Comparison of ENCODE assay signal across 8 mouse cellular contexts in the genomic region with DNA sequence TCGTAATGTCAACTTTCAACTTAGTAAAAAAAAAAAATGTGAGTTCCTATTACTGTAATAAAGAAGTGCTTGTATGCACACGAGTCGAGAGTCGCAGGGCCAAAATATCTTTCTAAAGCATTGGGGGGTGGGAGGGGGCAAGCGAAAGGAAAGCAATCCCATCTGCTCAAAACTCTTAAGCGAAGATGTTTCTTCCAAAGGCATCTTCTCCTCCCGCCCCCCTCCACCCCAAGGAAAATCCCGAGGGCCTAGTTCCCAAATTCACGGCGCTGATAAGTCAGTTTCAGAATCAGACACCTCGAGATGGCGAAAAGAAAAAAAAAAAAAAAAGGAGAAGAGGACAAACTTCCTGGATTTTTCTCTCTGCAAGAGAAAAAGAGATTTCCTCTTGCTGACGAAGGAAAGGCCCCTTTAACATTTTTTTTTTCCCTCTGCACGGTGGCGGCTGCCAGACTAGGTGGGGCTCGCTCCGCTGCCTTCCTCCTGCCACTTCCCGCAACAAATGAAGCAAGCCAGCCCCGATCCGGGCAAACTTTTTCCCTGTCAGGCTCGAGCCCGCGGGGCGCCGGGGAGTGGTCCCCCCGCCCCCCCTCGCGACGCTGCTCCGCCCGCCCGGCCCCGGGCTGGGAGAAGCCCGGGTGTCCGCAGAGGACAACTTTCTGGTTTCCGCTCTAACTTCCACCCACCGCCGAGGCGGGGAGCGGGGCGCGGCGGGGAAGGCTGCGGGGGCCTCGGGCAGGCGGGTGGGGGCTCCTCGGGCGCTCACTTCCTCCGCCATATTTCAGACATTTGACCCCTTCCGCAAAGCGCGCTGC. TPM values are rescaled to one million over a fixed set of nuclear protein-coding genes. Genes with fewer than 3 reads are reported as not detected.
DNase-seq lines count a peak whose midpoint lies in the region; ATAC-seq and TF ChIP-seq lines count a peak whose summit lies in the region.

No protein-coding gene starts in this region.

- H3K27me3 ChIP-seq in embryonic facial prominence, embryonic 12.5 days, result no peaks in the 10 kb centered on the region
- H3K27me3 ChIP-seq in limb, embryonic 14.5 days (ENCODE audit: control insufficient read depth, insufficient read depth, low read length), result no peaks in the 10 kb centered on the region
- no peaks in the 10 kb centered on the region for H3K27me3 ChIP-seq in midbrain, embryonic 15.5 days (replicated peaks)

- H3K4me2 ChIP-seq in embryonic facial prominence, embryonic 12.5 days (replicated peaks), result peak overlapping the region; percentile 48
- peak overlapping the region; percentile 66 for H3K4me2 ChIP-seq in limb, embryonic 14.5 days (replicated peaks; ENCODE audit: low read depth, low read length, severe bottlenecking)
- H3K4me2 ChIP-seq in midbrain, embryonic 15.5 days, result peak overlapping the region; percentile 75

- no peaks in the 10 kb centered on the region for H3K9me3 ChIP-seq in embryonic facial prominence, embryonic 12.5 days
- H3K9me3 ChIP-seq in limb, embryonic 14.5 days (ENCODE audit: control insufficient read depth, low read length), result no peaks in the 10 kb centered on the region
- H3K9me3 ChIP-seq in midbrain, embryonic 15.5 days, result no peaks in the 10 kb centered on the region

- H3K4me3 ChIP-seq in embryonic facial prominence, embryonic 12.5 days, result peak overlapping the region; percentile 85
- peak overlapping the region; percentile 89 for H3K4me3 ChIP-seq in limb, embryonic 14.5 days (replicated peaks; ENCODE audit: low read length)
- H3K4me3 ChIP-seq in midbrain, embryonic 15.5 days, result peak overlapping the region; percentile 99

- peak; percentile 45 for DNase-seq in layer of hippocampus, adult 11-12 months (ENCODE audit: low spot score)
- no peak for DNase-seq in layer of hippocampus, adult 9-10 months (ENCODE audit: low spot score)
- peak; percentile 84 to 88 for DNase-seq in heart, adult 18-20 months
- peak; percentile 74 for DNase-seq in kidney, adult 18-20 months
- peak; percentile 66 for DNase-seq in limb, embryonic 14.5 days (ENCODE audit: low spot score)
- peak; percentile 69 to 70 for DNase-seq in spleen, adult 18-20 months

- peak overlapping the region; percentile 96 for H3K27ac ChIP-seq in embryonic facial prominence, embryonic 12.5 days
- peak overlapping the region; percentile 93 for H3K27ac ChIP-seq in limb, embryonic 14.5 days (replicated peaks; ENCODE audit: low read depth, low read length)
- peak overlapping the region; percentile 98 for H3K27ac ChIP-seq in midbrain, embryonic 15.5 days

- H3K9ac ChIP-seq in embryonic facial prominence, embryonic 12.5 days, result peak overlapping the region; percentile 98
- H3K9ac ChIP-seq in limb, embryonic 14.5 days (ENCODE audit: low read depth, low read length, severe bottlenecking), result peak overlapping the region; percentile 96
- peak overlapping the region; percentile 76 for H3K9ac ChIP-seq in midbrain, embryonic 15.5 days

- ATAC-seq in embryonic facial prominence, embryonic 12.5 days (ENCODE audit: insufficient number of reproducible peaks, insufficient read depth, low FRiP score, low TSS enrichment), result peak; percentile 37; the same call in 1 of the 2 replicates
- ATAC-seq in limb, embryonic 14.5 days (ENCODE audit: low FRiP score, low read depth), result peak; percentile 51
- peak; percentile 28 for ATAC-seq in midbrain, embryonic 15.5 days (replicated peaks)

- WGBS in embryonic facial prominence, embryonic 12.5 days, result 1% methylated on average over 43 of the region's 52 CpGs
- WGBS in limb, embryonic 14.5 days, result under 1% methylated on average over 44 of the region's 52 CpGs
- 1% methylated on average over 47 of the region's 52 CpGs for WGBS in midbrain, embryonic 15.5 days

- no peaks in the 10 kb centered on the region for H3K36me3 ChIP-seq in embryonic facial prominence, embryonic 12.5 days
- H3K36me3 ChIP-seq in limb, embryonic 14.5 days (ENCODE audit: control insufficient read depth, insufficient read depth, low read length), result no peaks in the 10 kb centered on the region
- H3K36me3 ChIP-seq in midbrain, embryonic 15.5 days (replicated peaks), result no peaks in the 10 kb centered on the region

- no peak for TF ChIP-seq POLR2A in limb, embryonic 14.5 days (IDR thresholded peaks at IDR 0.05; ENCODE audit: borderline replicate concordance, extremely low read depth, insufficient read depth, insufficient read length)

- peaks cover 20% of the 10 kb centered on the region for H3K4me1 ChIP-seq in embryonic facial prominence, embryonic 12.5 days
- peaks cover 20% of the 10 kb centered on the region for H3K4me1 ChIP-seq in limb, embryonic 14.5 days (ENCODE audit: control insufficient read depth, insufficient read depth, low read length)
- peaks cover 29% of the 10 kb centered on the region for H3K4me1 ChIP-seq in midbrain, embryonic 15.5 days

RNA-seq across cellular contexts. Expression of gene Rap1b, which starts 0.8 kb away (rescaled TPM):
- polyA plus RNA-seq in embryonic facial prominence, embryonic 12.5 days (2016; fragmentation: Nextera tagmentation; extraction: Ambion mirVana), result 153 and 160 TPM in 2 replicates
- 10 to 100 TPM; 48.1 to 52.0 TPM for total RNA-seq in heart, adult 18-20 months (2021)
- 86.1 and 94.9 TPM in 2 replicates for polyA plus RNA-seq in limb, embryonic 14.5 days (2012; rRNA removed)
- 190 and 194 TPM in 2 replicates for polyA plus RNA-seq in limb, embryonic 14.5 days (2014; fragmentation: Nextera tagmentation; extraction: Ambion mirVana)
- 166 and 168 TPM in 2 replicates for polyA plus RNA-seq in midbrain, embryonic 15.5 days (2015; fragmentation: Nextera tagmentation; extraction: Ambion mirVana)

RNA-seq across cellular contexts. Expression of gene Nup107, which starts 52.5 kb away (rescaled TPM):
- 77.8 and 85.3 TPM in 2 replicates for polyA plus RNA-seq in embryonic facial prominence, embryonic 12.5 days (2016; fragmentation: Nextera tagmentation; extraction: Ambion mirVana)
- 1 to 10 TPM; 7.3 to 8.7 TPM for total RNA-seq in heart, adult 18-20 months (2021)
- 41.8 and 53.4 TPM in 2 replicates for polyA plus RNA-seq in limb, embryonic 14.5 days (2012; rRNA removed)
- 61.2 and 64.6 TPM in 2 replicates for polyA plus RNA-seq in limb, embryonic 14.5 days (2014; fragmentation: Nextera tagmentation; extraction: Ambion mirVana)
- 33.7 and 34.7 TPM in 2 replicates for polyA plus RNA-seq in midbrain, embryonic 15.5 days (2015; fragmentation: Nextera tagmentation; extraction: Ambion mirVana)
